Mouse (Mus musculus) neutrophil, adult 59 days (primary cell): ENCODE data around the gene Dner. TPM values are rescaled to one million over a fixed set of nuclear protein-coding genes. Genes with fewer than 3 reads are reported as not detected.

ENCODE experiments used
- total RNA-seq, 2 experiments: library from RNA; stranded (reverse); gene quantifications; 1 replicate in 1 of 2; 2 replicates in 1 of 2; pipeline ENCODE4 v1.2.4; 2023

Gene Dner
- total RNA-seq: under 1 TPM; 0.09 TPM

DNA sequence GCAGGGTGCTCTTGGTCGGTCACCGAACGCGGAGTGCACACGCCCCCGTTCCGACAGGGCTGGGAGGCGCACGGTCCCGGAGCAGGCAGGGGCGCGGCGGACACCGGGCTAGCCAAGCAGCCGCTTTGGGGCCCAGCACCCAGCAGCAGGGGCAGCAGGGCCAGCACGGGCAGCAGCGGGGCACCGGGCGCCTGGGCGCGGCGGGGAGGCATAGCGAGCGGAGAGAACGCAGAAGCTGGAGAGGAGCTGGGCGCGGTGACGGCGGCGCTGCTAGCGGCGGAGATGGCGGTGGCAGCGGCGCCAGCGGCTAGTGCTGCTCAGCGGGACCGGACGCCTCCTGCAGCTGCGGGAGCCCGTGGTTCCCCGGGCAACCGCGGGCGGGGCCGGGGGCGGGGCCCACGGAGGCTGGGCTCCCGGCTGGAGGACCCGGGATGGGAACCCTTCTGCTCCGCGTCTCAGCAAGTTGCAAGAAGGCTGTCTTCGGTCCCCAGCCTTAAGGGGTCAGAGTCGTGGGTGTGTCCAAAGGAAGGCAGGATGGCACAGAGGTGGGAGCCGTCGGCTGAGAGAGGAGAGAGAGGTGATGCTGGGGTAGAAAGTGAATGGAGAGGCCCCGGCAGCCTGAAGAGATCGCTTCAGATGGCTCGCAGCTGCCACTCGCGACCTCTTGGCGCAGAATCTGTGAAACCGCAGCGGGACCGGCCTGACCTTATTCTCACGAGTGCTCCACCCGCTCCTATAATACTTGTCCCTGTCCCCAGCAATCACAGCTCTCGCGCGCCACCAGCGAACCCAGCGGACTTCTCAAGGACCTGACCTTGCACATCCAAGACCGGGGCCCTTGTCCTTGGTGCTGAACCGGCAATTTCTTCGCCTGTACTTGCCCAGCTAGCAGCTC is at the start of gene Dner:
TSS of gene Dner (minus strand) at position 705 of the 895 bp plus-strand sequence.

DNA sequence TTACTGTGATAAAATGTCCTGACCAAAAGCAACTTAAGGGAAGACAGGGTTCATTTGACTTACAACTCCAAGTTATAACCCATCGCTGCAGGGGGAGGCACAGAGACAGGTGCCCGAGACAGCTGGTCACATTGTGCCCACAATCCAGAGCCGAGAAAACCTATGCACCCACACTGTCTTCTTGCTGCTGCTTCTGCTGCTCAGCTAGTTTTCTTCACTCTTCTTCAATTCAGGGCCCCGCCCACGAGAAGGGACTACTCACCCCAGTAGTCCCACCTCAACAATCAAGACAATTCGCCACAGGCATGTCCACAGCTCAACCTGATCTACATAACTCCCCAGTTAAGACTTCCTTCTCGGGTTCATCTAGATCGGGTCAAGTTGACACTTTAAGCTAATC is 332.1 kb downstream of the Dner start, which contains the start of gene Pid1:
TSS of gene Pid1 (minus strand) at position 214 of the 400 bp plus-strand sequence.

Other genes with a start within 250 kb of the Dner start
- gene Fbxo36, start 143.6 kb upstream of the Dner start, total RNA-seq: 1 to 10 TPM in 1 of 2 experiments, under 1 TPM in 1; 0.82 to 2.0 TPM
- 100 to 1,000 TPM; 211 to 218 TPM for gene Trip12, start 144.3 kb upstream of the Dner start, total RNA-seq
- gene Slc16a14, start 238.9 kb upstream of the Dner start, total RNA-seq: 1 to 10 TPM; 4.7 to 5.5 TPM